Comparison of ENCODE assay signal across 8 mouse cellular contexts in genomic region chr14:19976421-19977270, GRCm38 (mm10). TPM values are rescaled to one million over a fixed set of nuclear protein-coding genes. Genes with fewer than 3 reads are reported as not detected.
A peak's percentile ranks its signal among the peaks of the same experiment; 100 is the strongest.
DNase-seq lines count a peak whose midpoint lies in the region; ATAC-seq and TF ChIP-seq lines count a peak whose summit lies in the region.

No protein-coding gene starts in this region.

- peak; percentile 46 to 47 for DNase-seq in CD8-positive naive resting alpha-beta T cell, adult 2 months (ENCODE audit: low read depth in 2 of 2, low spot score in 2 of 2)
- DNase-seq in adrenal gland, postnatal 4 days (ENCODE audit: low spot score in 2 of 2) = peak; percentile 26 to 48
- peak in 2 of 3 experiments; percentile 29 to 34 for DNase-seq in liver, embryonic 14.5 days (ENCODE audit: low read depth in 3 of 3, low spot score in 3 of 3)
- peak; percentile 71 for DNase-seq in naive thymus-derived CD4-positive, alpha-beta T cell, adult 2 months (ENCODE audit: low read depth)

- peak; percentile 69 for TF ChIP-seq POLR2A in embryonic fibroblast, embryonic 13.5 days (IDR thresholded peaks at IDR 0.05; ENCODE audit: low read depth, low read length)

- H3K9me3 ChIP-seq in heart, embryonic 13.5 days = no peaks in the 10 kb centered on the region
- H3K9me3 ChIP-seq in kidney, embryonic 16.5 days (ENCODE audit: low read length) = no peaks in the 10 kb centered on the region
- H3K9me3 ChIP-seq in liver, embryonic 14.5 days (ENCODE audit: control insufficient read depth, low read length) = no peaks in the 10 kb centered on the region
- H3K9me3 ChIP-seq in stomach, embryonic 15.5 days = no peaks in the 10 kb centered on the region

- peak overlapping the region; percentile 80 for H3K4me2 ChIP-seq in heart, embryonic 13.5 days
- peak overlapping the region; percentile 77 for H3K4me2 ChIP-seq in kidney, embryonic 16.5 days (replicated peaks; ENCODE audit: low read depth, low read length)
- peak overlapping the region; percentile 55 for H3K4me2 ChIP-seq in liver, embryonic 14.5 days (ENCODE audit: low read depth)
- H3K4me2 ChIP-seq in stomach, embryonic 15.5 days = peak overlapping the region; percentile 67

- H3K27ac ChIP-seq in embryonic fibroblast, embryonic 13.5 days (ENCODE audit: insufficient read depth, low read length) = peak overlapping the region; percentile 59
- H3K27ac ChIP-seq in heart, embryonic 13.5 days (replicated peaks) = peak overlapping the region; percentile 76
- H3K27ac ChIP-seq in kidney, embryonic 16.5 days (ENCODE audit: low read length) = peak overlapping the region; percentile 95
- H3K27ac ChIP-seq in liver, embryonic 14.5 days = no peak overlapping the region
- peak overlapping the region; percentile 80 for H3K27ac ChIP-seq in stomach, embryonic 15.5 days

- peak overlapping the region; percentile 82 for H3K9ac ChIP-seq in heart, embryonic 13.5 days
- peak overlapping the region; percentile 82 for H3K9ac ChIP-seq in kidney, embryonic 16.5 days (replicated peaks; ENCODE audit: low read length)
- H3K9ac ChIP-seq in liver, embryonic 14.5 days (replicated peaks) = no peak overlapping the region
- peak overlapping the region; percentile 41; the same call in 1 of the 2 replicates for H3K9ac ChIP-seq in stomach, embryonic 15.5 days

- no peaks in the 10 kb centered on the region for H3K36me3 ChIP-seq in heart, embryonic 13.5 days
- no peaks in the 10 kb centered on the region for H3K36me3 ChIP-seq in kidney, embryonic 16.5 days (ENCODE audit: insufficient read depth, low read length)
- no peaks in the 10 kb centered on the region for H3K36me3 ChIP-seq in liver, embryonic 14.5 days (replicated peaks; ENCODE audit: control insufficient read depth, insufficient read depth, low read depth)
- H3K36me3 ChIP-seq in stomach, embryonic 15.5 days = no peaks in the 10 kb centered on the region

- TF ChIP-seq EP300 in liver, embryonic 14.5 days (IDR thresholded peaks at IDR 0.05; ENCODE audit: low read depth) = no peak

- peak; percentile 70 for ATAC-seq in heart, embryonic 13.5 days (ENCODE audit: extremely low read depth, insufficient number of reproducible peaks, low FRiP score, low TSS enrichment)
- peak; percentile 99 for ATAC-seq in kidney, embryonic 16.5 days (ENCODE audit: low FRiP score, low TSS enrichment)
- ATAC-seq in liver, embryonic 14.5 days (ENCODE audit: insufficient read depth) = peak; percentile 83
- ATAC-seq in stomach, embryonic 15.5 days (ENCODE audit: insufficient read depth, low FRiP score, low read depth) = peak; percentile 92

- H3K4me3 ChIP-seq in embryonic fibroblast, embryonic 13.5 days (ENCODE audit: insufficient read depth, low read length) = peak overlapping the region; percentile 95
- peak overlapping the region; percentile 60 for H3K4me3 ChIP-seq in heart, embryonic 13.5 days
- peak overlapping the region; percentile 62 for H3K4me3 ChIP-seq in kidney, embryonic 16.5 days (ENCODE audit: low read length)
- H3K4me3 ChIP-seq in liver, embryonic 14.5 days (ENCODE audit: insufficient read depth in 1 of 2, low read depth in 2 of 2, low read length in 2 of 2) = peak overlapping the region; percentile 37 to 39
- H3K4me3 ChIP-seq in stomach, embryonic 15.5 days (replicated peaks) = peak overlapping the region; percentile 50

- no peaks in the 10 kb centered on the region for H3K27me3 ChIP-seq in heart, embryonic 13.5 days (replicated peaks)
- no peaks in the 10 kb centered on the region for H3K27me3 ChIP-seq in kidney, embryonic 16.5 days (ENCODE audit: insufficient read depth, low read length)
- 0 out of 2 replicates have a peak, but pooled peaks cover 2% of the 10 kb centered on the region for H3K27me3 ChIP-seq in liver, embryonic 14.5 days (ENCODE audit: control insufficient read depth, insufficient read depth, low read length)
- no peaks in the 10 kb centered on the region for H3K27me3 ChIP-seq in stomach, embryonic 15.5 days (replicated peaks)

- WGBS in heart, embryonic 13.5 days = 1% methylated on average over 24 of the region's 24 CpGs
- WGBS in kidney, embryonic 16.5 days = under 1% methylated on average over 24 of the region's 24 CpGs
- WGBS in liver, embryonic 14.5 days (ENCODE audit: insufficient replicate concordance) = 2% methylated on average over 24 of the region's 24 CpGs
- 2% methylated on average over 24 of the region's 24 CpGs for WGBS in stomach, embryonic 15.5 days

- no peak for TF ChIP-seq CTCF in embryonic fibroblast, embryonic 13.5 days (IDR thresholded peaks at IDR 0.05; ENCODE audit: borderline replicate concordance, insufficient read depth, low read length)
- TF ChIP-seq CTCF in liver, embryonic 14.5 days (IDR thresholded peaks at IDR 0.05; ENCODE audit: low read depth) = peak; percentile 41

- H3K4me1 ChIP-seq in embryonic fibroblast, embryonic 13.5 days (ENCODE audit: control insufficient read depth, insufficient read depth, low read length) = peaks cover 6% of the 10 kb centered on the region; the same call in 1 of the 2 replicates
- H3K4me1 ChIP-seq in heart, embryonic 13.5 days = peaks cover 28% of the 10 kb centered on the region
- peaks cover 16% of the 10 kb centered on the region for H3K4me1 ChIP-seq in kidney, embryonic 16.5 days (ENCODE audit: insufficient read depth, low read length)
- H3K4me1 ChIP-seq in liver, embryonic 14.5 days (replicated peaks; ENCODE audit: control insufficient read depth in 2 of 2, insufficient read depth in 2 of 2, low read length in 1 of 2) = peaks cover 2 to 15% of the 10 kb centered on the region in 2 experiments; a peak in 2 of 4 replicates
- peaks cover 12% of the 10 kb centered on the region; the same call in 1 of the 2 replicates for H3K4me1 ChIP-seq in stomach, embryonic 15.5 days

RNA-seq across cellular contexts. Expression of gene Gng2, which starts 0.8 kb away (rescaled TPM):
- 10 to 100 TPM; 62.5 to 68.6 TPM for total RNA-seq in adrenal gland, postnatal 4 days (2021)
- polyA plus RNA-seq in embryonic fibroblast, embryonic 13.5 days (2011; ENCODE audit: insufficient read length, low read depth, missing spikeins) = 37.9 and 40.1 TPM in 2 replicates
- 39.9 and 41.0 TPM in 2 replicates for polyA plus RNA-seq in heart, embryonic 13.5 days (2015; fragmentation: Nextera tagmentation; extraction: Ambion mirVana)
- 52.5 and 53.5 TPM in 2 replicates for polyA plus RNA-seq in kidney, embryonic 16.5 days (2015; fragmentation: Nextera tagmentation; extraction: Ambion mirVana)
- polyA plus RNA-seq in liver, embryonic 14.5 days (2012; rRNA removed) = 2.7 and 5.2 TPM in 2 replicates
- 6.7 and 8.7 TPM in 2 replicates for polyA plus RNA-seq in liver, embryonic 14.5 days (2014; fragmentation: Nextera tagmentation; extraction: Ambion mirVana)
- polyA plus RNA-seq in stomach, embryonic 15.5 days (2015; fragmentation: Nextera tagmentation; extraction: Ambion mirVana) = 45.5 and 46.0 TPM in 2 replicates

Comparison
In these comparisons a context has a peak if more than half of its experiments do, and no peak if none do; other contexts are left out.
1. H3K4me3 ChIP-seq: peak in every context shown above with its lines; median percentile 95 in embryonic fibroblast, embryonic 13.5 days; 62 in kidney, embryonic 16.5 days; 60 in heart, embryonic 13.5 days; 50 in stomach, embryonic 15.5 days; 38 in liver, embryonic 14.5 days.